Mouse (Mus musculus) CH12.LX (cell line): ENCODE measurements at regions not wholly inside any gene's neighbourhood (a gene's known extent, or its start where the extent isn't known, plus 50 kb on each side); places are given as distances from the start of the nearest gene placed in this dataset.
"Not testable (repeated sequence)": the region's sequence is repeated elsewhere in the genome, so short reads cannot be mapped to it uniquely, and the experiment has no call there.

ENCODE experiments used
- DNase-seq: peaks from one replicate; pipeline ENCODE4 v3.0.0-alpha.2; 2013; ENCODE audit errors: extremely low read depth
- H3K27ac ChIP-seq: 2 replicates; pipeline ENCODE4 v1.5.1; 2012; ENCODE audit warnings: low read depth, mild to moderate bottlenecking, control low read depth, moderate library complexity; ENCODE audit not compliant: insufficient read depth
- H3K27me3 ChIP-seq: replicated peaks from 2 replicates; pipeline ENCODE3; 2012; ENCODE audit warnings: inconsistent platforms
- H3K36me3 ChIP-seq, 2 experiments: replicated peaks in 1 of 2; 2 replicates each; pipeline versions ENCODE3 to v1.6.1; 2012; ENCODE audit warnings: inconsistent platforms in 1 of 2, low read length in 1 of 2, mild to moderate bottlenecking in 1 of 2, mixed read lengths in 1 of 2, moderate library complexity in 1 of 2; ENCODE audit not compliant: control insufficient read depth in 1 of 2, insufficient read depth in 1 of 2
- H3K4me1 ChIP-seq, 2 experiments: 2 replicates each; pipeline ENCODE4 v1.6.1; 2012; ENCODE audit warnings: inconsistent platforms in 1 of 2, moderate library complexity in 1 of 2; ENCODE audit not compliant: insufficient read depth in 2 of 2, control insufficient read depth in 1 of 2
- H3K4me2 ChIP-seq: 2 replicates; pipeline ENCODE4 v1.6.1; 2012; ENCODE audit warnings: low read depth, mild to moderate bottlenecking, control low read depth; ENCODE audit not compliant: poor library complexity, insufficient read depth, severe bottlenecking
- H3K4me3 ChIP-seq, 3 experiments: fragments of 150-350 bp in 1 of 3; sonication (generic) in 1 of 3; replicated peaks in 1 of 3; 2 replicates each; pipeline versions ENCODE3 to v1.5.1; 2011 to 2012; ENCODE audit warnings: low read depth in 2 of 3, low read length in 2 of 3, mild to moderate bottlenecking in 2 of 3, moderate library complexity in 2 of 3, control low read depth in 1 of 3, improper control_type of control experiment in 1 of 3, inconsistent platforms in 1 of 3, mixed read lengths in 1 of 3; ENCODE audit not compliant: poor library complexity in 1 of 3
- H3K79me2 ChIP-seq: replicated peaks from 2 replicates; pipeline ENCODE4 v1.6.1; 2012; ENCODE audit warnings: mild to moderate bottlenecking, moderate library complexity; ENCODE audit not compliant: control insufficient read depth, poor library complexity, insufficient read depth, severe bottlenecking; ENCODE audit errors: extremely low read depth
- H3K9ac ChIP-seq: 2 replicates; pipeline ENCODE4 v1.6.1; 2012; ENCODE audit warnings: low read depth, mild to moderate bottlenecking, control low read depth, moderate library complexity; ENCODE audit not compliant: insufficient read depth
- H3K9me3 ChIP-seq: replicated peaks from 2 replicates; pipeline ENCODE3; 2012; ENCODE audit warnings: low read length, inconsistent platforms, mixed read lengths
- BHLHE40 ChIP-seq: IDR thresholded peaks from 2 replicates; pipeline ENCODE4 v1.6.1; 2011; ENCODE audit warnings: mild to moderate bottlenecking, low read depth, low read length, improper control_type of control experiment
- CHD2 ChIP-seq: IDR thresholded peaks from 2 replicates; pipeline ENCODE4 v1.6.1; 2011; ENCODE audit warnings: low read length, improper control_type of control experiment
- CTCF ChIP-seq, 2 experiments: IDR thresholded peaks in 1 of 2; conservative IDR thresholded peaks in 1 of 2; 2 replicates each; pipeline ENCODE4 v1.5.1; 2011 to 2012; ENCODE audit warnings: low read depth in 2 of 2, low read length in 2 of 2, improper control_type of control experiment in 1 of 2, inconsistent platforms in 1 of 2, mild to moderate bottlenecking in 1 of 2, moderate library complexity in 1 of 2
- HCFC1 ChIP-seq: IDR thresholded peaks from 2 replicates; pipeline ENCODE4 v1.6.1; 2012; ENCODE audit warnings: low read depth, mild to moderate bottlenecking, inconsistent platforms, low read length, improper control_type of control experiment
- MAFK ChIP-seq: IDR thresholded peaks from 2 replicates; pipeline ENCODE4 v1.6.1; 2011; ENCODE audit warnings: low read length, improper control_type of control experiment; ENCODE audit not compliant: insufficient replicate concordance
- MYC ChIP-seq: IDR thresholded peaks from 2 replicates; pipeline ENCODE4 v1.6.1; 2011; ENCODE audit warnings: low read depth, mild to moderate bottlenecking, improper control_type of control experiment, low read length
- NRF1 ChIP-seq: IDR thresholded peaks from 2 replicates; pipeline ENCODE4 v1.6.1; 2014; ENCODE audit warnings: low read depth, mild to moderate bottlenecking, inconsistent platforms, low read length, improper control_type of control experiment, moderate library complexity
- POLR2AphosphoS2 ChIP-seq: IDR thresholded peaks from 2 replicates; pipeline ENCODE4 v1.6.1; 2011; ENCODE audit warnings: low read depth, low read length, improper control_type of control experiment
- RAD21 ChIP-seq: IDR thresholded peaks from 2 replicates; pipeline ENCODE4 v1.6.1; 2011; ENCODE audit warnings: low read depth, mild to moderate bottlenecking, low read length, improper control_type of control experiment, moderate library complexity
- SIN3A ChIP-seq: IDR thresholded peaks from 2 replicates; pipeline ENCODE4 v1.6.1; 2012; ENCODE audit warnings: low read length, improper control_type of control experiment, inconsistent platforms
- UBTF ChIP-seq: IDR thresholded peaks from 2 replicates; pipeline ENCODE4 v1.6.1; 2012; ENCODE audit warnings: low read depth, mild to moderate bottlenecking, inconsistent platforms, low read length, improper control_type of control experiment, moderate library complexity
- USF2 ChIP-seq: conservative IDR thresholded peaks from 2 replicates; pipeline ENCODE4 v1.6.1; 2011; ENCODE audit warnings: low read depth, low read length, improper control_type of control experiment
- ZMIZ1 ChIP-seq: IDR thresholded peaks from 2 replicates; pipeline ENCODE4 v1.6.1; 2012; ENCODE audit warnings: low read depth, mild to moderate bottlenecking, inconsistent platforms, low read length, improper control_type of control experiment
- dilution Hi-C: fragments of 300-500 bp; cut with MboI; formaldehyde crosslinking; loops from 2 replicates; pipeline ENCODE4 v1.14.3; 2020; ENCODE audit warnings: low sequenced_read_pairs; ENCODE audit not compliant: extremely low pct_unique_long_range_greater_than_20kb, extremely low pct_ligation_motif_present
- in situ Hi-C: fragments of 300-500 bp; cut with MboI; formaldehyde crosslinking; loops from 3 replicates; pipeline ENCODE4 v1.14.3; 2019; ENCODE audit warnings: low sequenced_read_pairs, low pct_ligation_motif_present, low pct_unique_long_range_greater_than_20kb, mixed read lengths

- H3K9me3 ChIP-seq, H3K79me2 ChIP-seq, H3K4me3 ChIP-seq, DNase-seq, H3K27me3 ChIP-seq: not testable (repeated sequence)
- peak overlapping the region; percentile 97 for H3K9ac ChIP-seq
- peaks cover 0 to 21% of the 10 kb centered on the region in 2 experiments; a peak in 2 of 4 replicates for H3K4me1 ChIP-seq
- peak overlapping the region; percentile 92 for H3K27ac ChIP-seq
- peak; percentile 43; the same call in 1 of the 2 replicates for TF ChIP-seq ZMIZ1
- TF ChIP-seq CTCF (conservative IDR thresholded peaks at IDR 0.05 in 1 of 2, IDR thresholded peaks at IDR 0.05 in 1 of 2; ENCODE audit: low read depth in 2 of 2, low read length in 2 of 2) = peak in 1 of 2 experiments; percentile 17; a peak in 1 of 4 replicates
- peak; percentile 11 for TF ChIP-seq RAD21
- TF ChIP-seq, all 38 proteins: peak for 3; not testable (repeated sequence) for 35
- peak overlapping the region; percentile 44; the same call in 1 of the 2 replicates for H3K4me2 ChIP-seq
- dilution Hi-C loops, in situ Hi-C loops, H3K36me3 ChIP-seq: not testable (repeated sequence)
These were observed 1035.1 kb upstream of the Sel1l start for GRCm38 (mm10) chr12:92884014-92884413.

- H3K9me3 ChIP-seq, dilution Hi-C loops, H3K79me2 ChIP-seq, in situ Hi-C loops, H3K4me2 ChIP-seq, H3K27me3 ChIP-seq, H3K9ac ChIP-seq, H3K36me3 ChIP-seq, DNase-seq, H3K4me3 ChIP-seq, H3K27ac ChIP-seq: not testable (repeated sequence)
- peaks cover 0 to 21% of the 10 kb centered on the region in 2 experiments; a peak in 2 of 4 replicates for H3K4me1 ChIP-seq
These were observed 1034.1 kb upstream of the Sel1l start for GRCm38 (mm10) chr12:92883091-92883490.

GRCm38 (mm10) chr12:92882540-92882939 is 1033.6 kb upstream of the Sel1l start:
- H3K79me2 ChIP-seq, H3K36me3 ChIP-seq, DNase-seq, H3K4me3 ChIP-seq, H3K27me3 ChIP-seq, H3K9me3 ChIP-seq, dilution Hi-C loops, in situ Hi-C loops: not testable (repeated sequence)
- Histone ChIP-seq H3K9ac (peak overlapping the region; percentile 1; the same call in 1 of the 2 replicates), H3K4me1 (peaks cover 0 to 21% of the 10 kb centered on the region in 2 experiments; a peak in 2 of 4 replicates), H3K4me2 (peak overlapping the region; percentile 32; the same call in 1 of the 2 replicates), H3K27ac (peak overlapping the region; percentile 16; the same call in 1 of the 2 replicates)

GRCm38 (mm10) chr12:92873602-92874001 is 1024.6 kb upstream of the Sel1l start:
- in situ Hi-C loops (no loop called here), dilution Hi-C loops (no loop called here)
- Histone ChIP-seq H3K9me3 (no peaks in the 10 kb centered on the region), H3K36me3 (no peaks in the 10 kb centered on the region), H3K27ac (no peak overlapping the region), H3K4me1 (no peaks in the 10 kb centered on the region), H3K4me3 (no peak overlapping the region), H3K79me2 (no peaks in the 10 kb centered on the region), H3K9ac (no peak overlapping the region), H3K27me3 (no peaks in the 10 kb centered on the region), H3K4me2 (no peak overlapping the region)
- TF ChIP-seq HCFC1 = no peak
- no peak for TF ChIP-seq MAFK
- TF ChIP-seq CHD2 = no peak
- TF ChIP-seq MYC = no peak
- TF ChIP-seq UBTF = no peak
- no peak for TF ChIP-seq NRF1
- no peak for TF ChIP-seq BHLHE40
- TF ChIP-seq POLR2AphosphoS2 = no peak
- TF ChIP-seq SIN3A = no peak
- TF ChIP-seq USF2 = no peak
- no peak for DNase-seq
